Mouse (Mus musculus) thymus, adult 2 months (tissue): ENCODE measurements at regions not wholly inside any gene's neighbourhood (a gene's known extent, or its start where the extent isn't known, plus 50 kb on each side); places are given as distances from the start of the nearest gene placed in this dataset.

ENCODE experiments used
- DNase-seq: peaks from one replicate; pipeline ENCODE4 v3.0.0; 2021
- H3K27ac ChIP-seq: fragments of 200-500 bp; 2 replicates; pipeline ENCODE4 v1.5.1; 2012; ENCODE audit warnings: low read length, control low read depth; ENCODE audit not compliant: control insufficient read depth, insufficient read depth
- H3K27me3 ChIP-seq: fragments of 200-500 bp; 2 replicates; pipeline ENCODE4 v1.6.1; 2012; ENCODE audit warnings: mild to moderate bottlenecking, low read length, moderate library complexity, mixed read lengths; ENCODE audit not compliant: control insufficient read depth, insufficient read depth
- H3K36me3 ChIP-seq: fragments of 200-500 bp; 2 replicates; pipeline ENCODE4 v1.6.1; 2012; ENCODE audit warnings: mild to moderate bottlenecking, low read length, moderate library complexity; ENCODE audit not compliant: control insufficient read depth, insufficient read depth
- H3K4me1 ChIP-seq: fragments of 200-500 bp; replicated peaks from 2 replicates; pipeline ENCODE4 v1.6.1; 2012; ENCODE audit warnings: low read length; ENCODE audit not compliant: control insufficient read depth, insufficient read depth
- H3K4me3 ChIP-seq: fragments of 200-500 bp; 2 replicates; pipeline ENCODE4 v1.5.1; 2012; ENCODE audit warnings: mild to moderate bottlenecking, low read length, control low read depth, moderate library complexity; ENCODE audit not compliant: control insufficient read depth, insufficient read depth
- CTCF ChIP-seq: fragments of 200-500 bp; IDR thresholded peaks from 2 replicates; pipeline ENCODE4 v1.5.1; 2012; ENCODE audit warnings: mild to moderate bottlenecking, control low read depth, low read length, moderate library complexity, borderline replicate concordance; ENCODE audit not compliant: control insufficient read depth, poor library complexity, insufficient read depth; ENCODE audit errors: extremely low read depth
- POLR2A ChIP-seq: fragments of 200-500 bp; IDR thresholded peaks from 2 replicates; pipeline ENCODE4 v1.6.1; 2012; ENCODE audit warnings: mild to moderate bottlenecking, low read length, control low read depth, moderate library complexity; ENCODE audit not compliant: control insufficient read depth, poor library complexity, insufficient read depth; ENCODE audit errors: extremely low read depth
- WGBS: fragments of 180-500 bp; shearing (Covaris S2); methylation state at CpG from one replicate; pipeline ENCODE4 v1.1.7; 2018; 5-methylcytosine and 5-hydroxymethylcytosine counted together

DNA sequence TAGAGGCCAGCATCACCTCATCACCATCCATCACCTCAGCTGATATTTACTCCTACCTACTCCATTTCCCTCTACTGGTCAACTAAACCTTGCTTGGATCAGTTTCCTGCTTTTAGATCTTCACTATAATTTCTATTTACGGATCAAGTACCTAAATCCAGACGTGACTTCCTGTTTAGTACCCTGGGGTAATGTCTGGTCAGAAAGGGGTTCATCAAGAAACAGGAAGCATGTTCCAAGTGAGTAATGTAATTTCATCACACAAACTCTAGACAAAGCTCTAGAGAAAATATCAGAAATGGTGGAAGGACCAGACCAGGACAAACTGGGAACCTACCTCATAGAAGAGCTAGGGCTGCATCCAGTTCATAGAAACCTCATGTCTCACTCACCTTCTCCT, 250.2 kb upstream of the Sash1 start:
- DNase-seq: no peak
- TF ChIP-seq POLR2A (no peak), CTCF (no peak)
- H3K36me3 ChIP-seq: no peaks in the 10 kb centered on the region
- H3K4me3 ChIP-seq: no peak overlapping the region
- no peaks in the 10 kb centered on the region for H3K27me3 ChIP-seq
- 21% methylated on average over 2 of the region's 2 CpGs for WGBS
- H3K4me1 ChIP-seq: no peaks in the 10 kb centered on the region
- no peak overlapping the region for H3K27ac ChIP-seq

DNA sequence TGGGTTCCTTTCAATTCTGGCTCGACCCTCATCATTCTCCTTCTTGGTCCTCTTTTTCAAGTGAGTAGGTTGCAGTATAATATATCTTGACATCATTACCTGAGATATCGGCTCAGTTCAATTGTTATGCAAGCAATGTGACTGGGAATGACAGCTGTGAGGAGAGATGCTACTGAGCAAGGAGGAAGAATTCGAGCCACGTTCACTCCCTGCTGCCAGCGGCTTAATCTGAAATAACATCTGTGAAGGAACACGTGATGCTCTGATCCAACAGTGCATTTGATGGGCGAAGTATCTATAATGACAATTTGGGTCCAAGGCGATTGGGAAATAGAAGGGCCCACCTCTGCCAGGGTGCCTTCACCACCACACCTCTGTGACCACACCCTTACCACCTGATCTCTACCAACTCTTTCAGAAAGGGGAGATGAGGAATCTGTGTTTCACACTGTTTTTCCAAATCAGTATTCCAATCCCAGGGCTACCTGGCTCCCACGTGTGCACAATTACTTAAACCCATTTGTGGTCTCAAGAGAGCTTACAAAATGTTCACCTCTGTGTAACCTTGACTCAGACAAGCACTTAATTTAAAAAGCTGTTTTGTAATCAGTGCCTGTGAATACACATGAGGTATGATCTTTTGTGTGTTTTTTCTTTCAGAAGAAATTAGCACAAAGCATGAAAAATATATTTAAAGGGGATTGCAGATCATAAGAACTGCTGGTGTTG, 248.6 kb upstream of the Sash1 start:
- H3K36me3 ChIP-seq: no peaks in the 10 kb centered on the region
- WGBS: 80% methylated on average over 9 of the region's 9 CpGs
- no peak for DNase-seq
- TF ChIP-seq CTCF (no peak), POLR2A (no peak)
- no peak overlapping the region for H3K4me3 ChIP-seq
- no peaks in the 10 kb centered on the region for H3K4me1 ChIP-seq
- H3K27me3 ChIP-seq: no peaks in the 10 kb centered on the region
- no peak overlapping the region for H3K27ac ChIP-seq

DNA sequence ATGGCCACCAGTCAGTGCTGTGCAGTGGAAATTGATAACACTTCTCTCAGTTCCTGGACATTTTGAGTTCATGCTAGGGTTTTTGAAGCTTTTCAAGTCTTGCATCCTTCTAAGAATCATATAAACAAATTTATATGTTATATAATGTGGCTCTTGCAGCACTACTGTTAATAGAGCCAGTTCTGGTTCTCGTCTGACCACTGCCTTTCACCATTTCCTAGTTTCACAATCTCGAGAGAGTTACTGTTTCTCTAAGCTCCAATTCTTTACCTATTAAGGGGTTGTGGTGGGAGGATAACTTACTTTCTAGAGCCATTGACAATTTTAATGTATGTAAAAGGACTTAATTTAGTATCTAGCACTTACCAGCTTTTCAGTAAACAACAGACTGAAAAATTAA, 244.2 kb upstream of the Sash1 start:
- no peak overlapping the region for H3K27ac ChIP-seq
- H3K27me3 ChIP-seq: no peaks in the 10 kb centered on the region
- no peaks in the 10 kb centered on the region for H3K4me1 ChIP-seq
- no peak for DNase-seq
- no peaks in the 10 kb centered on the region for H3K36me3 ChIP-seq
- H3K4me3 ChIP-seq: no peak overlapping the region
- 88% methylated on average over 2 of the region's 2 CpGs for WGBS
- TF ChIP-seq POLR2A (no peak), CTCF (no peak)

DNA sequence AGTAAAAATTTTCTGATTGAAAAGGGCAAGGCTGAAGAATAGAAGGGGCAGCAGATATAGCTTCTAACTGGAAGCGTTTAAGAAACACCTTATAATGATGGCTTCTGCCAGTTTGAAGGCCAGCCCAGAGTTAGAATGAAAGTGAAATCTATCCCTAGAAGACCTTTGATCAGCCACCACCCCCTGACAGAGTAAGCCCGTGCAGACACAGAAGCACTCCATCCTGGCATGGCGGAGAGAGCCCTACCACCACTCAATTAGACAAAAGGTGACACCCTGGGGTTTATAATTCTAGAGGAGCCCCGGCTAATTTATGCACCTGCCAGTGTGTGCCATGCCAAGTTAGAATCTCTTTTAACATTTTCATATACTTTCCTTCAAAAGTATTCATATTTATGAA, 233.4 kb upstream of the Sash1 start:
- WGBS: 72% methylated on average over 4 of the region's 4 CpGs
- Histone ChIP-seq H3K27me3 (no peaks in the 10 kb centered on the region), H3K36me3 (no peaks in the 10 kb centered on the region), H3K4me3 (no peak overlapping the region), H3K4me1 (no peaks in the 10 kb centered on the region), H3K27ac (no peak overlapping the region)
- TF ChIP-seq POLR2A (no peak), CTCF (no peak)
- no peak for DNase-seq

DNA sequence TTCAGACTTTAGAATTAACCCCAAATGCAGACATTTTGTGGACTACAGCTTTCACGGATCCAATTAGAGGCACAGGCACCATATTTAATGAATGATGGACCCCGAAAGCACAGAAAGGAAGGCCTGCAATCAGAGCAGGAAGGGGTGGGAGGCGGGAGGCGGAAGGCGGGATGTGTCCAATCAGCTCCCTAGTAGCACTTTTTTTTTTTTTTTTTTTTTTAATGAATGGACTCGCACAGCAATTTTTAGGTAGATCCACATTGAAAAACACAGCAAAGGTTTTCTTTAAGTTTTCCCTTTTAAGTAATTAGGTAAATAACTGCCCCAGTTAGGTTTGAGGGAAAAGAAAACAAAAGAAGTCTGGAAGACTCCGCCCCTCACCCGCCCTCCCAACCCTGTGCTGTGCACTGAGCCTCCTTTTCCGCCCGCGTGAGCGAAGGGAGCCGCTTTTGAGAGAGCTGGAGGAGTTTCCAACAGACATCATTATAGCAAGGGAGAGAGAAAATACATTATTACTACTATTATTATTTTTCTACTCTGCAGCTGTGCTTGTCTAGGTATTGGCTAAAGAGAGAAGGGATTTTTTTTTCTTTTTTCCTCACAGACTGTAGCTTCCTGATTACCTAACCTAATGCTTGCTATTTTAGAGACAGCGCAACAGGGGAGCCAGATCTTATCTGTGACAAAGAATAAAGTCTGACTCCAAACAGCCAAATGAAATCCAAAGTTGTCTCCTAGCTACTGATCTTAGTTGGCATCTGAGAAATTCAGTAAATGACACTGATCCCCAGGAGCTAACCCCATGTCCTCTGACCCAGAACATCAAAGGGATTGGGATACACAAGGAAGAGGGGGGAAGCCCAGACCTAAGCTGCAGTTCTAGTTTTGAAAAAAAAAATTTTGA, 232.0 kb upstream of the Sash1 start:
- Histone ChIP-seq H3K4me3 (no peak overlapping the region), H3K27ac (no peak overlapping the region), H3K27me3 (no peaks in the 10 kb centered on the region), H3K4me1 (no peaks in the 10 kb centered on the region), H3K36me3 (no peaks in the 10 kb centered on the region)
- DNase-seq: no peak
- WGBS: 50% methylated on average over 14 of the region's 14 CpGs
- no peak for TF ChIP-seq CTCF
- no peak for TF ChIP-seq POLR2A

DNA sequence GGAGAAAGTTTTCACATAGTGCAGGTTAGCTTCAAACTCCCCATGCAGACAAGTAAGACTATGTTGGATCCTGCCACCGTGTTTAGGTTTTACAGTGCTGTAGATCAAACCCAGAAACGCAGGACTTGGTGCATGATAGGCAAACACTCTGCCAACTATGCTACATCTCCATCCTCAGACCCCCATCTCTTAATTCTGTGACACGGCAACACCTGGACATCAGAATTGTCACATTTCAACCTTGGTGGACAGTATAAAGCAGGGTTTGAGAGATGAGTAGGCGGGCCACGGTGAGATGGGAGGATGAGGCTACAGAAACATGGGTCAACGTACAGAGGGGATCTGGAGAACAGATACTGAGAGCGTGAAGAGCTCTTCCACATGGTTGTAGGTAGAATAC, 231.3 kb upstream of the Sash1 start:
- WGBS: 94% methylated on average over 7 of the region's 7 CpGs
- TF ChIP-seq CTCF (no peak), POLR2A (no peak)
- Histone ChIP-seq H3K4me1 (no peaks in the 10 kb centered on the region), H3K4me3 (no peak overlapping the region), H3K36me3 (no peaks in the 10 kb centered on the region), H3K27me3 (no peaks in the 10 kb centered on the region), H3K27ac (no peak overlapping the region)
- DNase-seq: no peak

DNA sequence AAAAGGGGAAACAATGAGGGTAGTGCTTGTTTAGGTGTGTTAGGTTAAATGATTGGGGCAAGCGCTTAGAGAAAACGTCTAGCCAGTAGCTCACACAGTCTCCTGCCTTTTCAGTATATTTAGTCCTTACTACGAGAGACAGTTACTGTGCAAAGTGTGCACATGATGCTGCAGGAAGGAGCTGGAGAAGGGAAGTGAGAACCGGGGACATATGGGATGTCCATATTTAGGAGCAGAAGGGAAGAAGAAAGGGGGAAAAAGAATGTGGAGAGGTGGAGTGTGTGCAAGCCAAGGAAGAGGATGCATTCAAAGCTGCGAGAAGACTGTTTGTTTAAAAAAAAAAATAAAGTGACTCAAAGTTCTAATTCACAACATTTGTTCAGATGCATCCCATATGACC, 227.8 kb upstream of the Sash1 start:
- no peak for TF ChIP-seq POLR2A
- TF ChIP-seq CTCF: no peak
- 82% methylated on average over 5 of the region's 5 CpGs for WGBS
- no peaks in the 10 kb centered on the region for H3K4me1 ChIP-seq
- H3K27me3 ChIP-seq: no peaks in the 10 kb centered on the region
- H3K36me3 ChIP-seq: no peaks in the 10 kb centered on the region
- H3K4me3 ChIP-seq: no peak overlapping the region
- no peak overlapping the region for H3K27ac ChIP-seq
- DNase-seq: no peak
